Mouse (Mus musculus) spleen, adult 2 months (tissue): Measurements from ENCODE around the gene Mapk6.
"Not testable (repeated sequence)": the region's sequence is repeated elsewhere in the genome, so short reads cannot be mapped to it uniquely, and the experiment has no call there.

ENCODE experiments used
- CTCF ChIP-seq: fragments of 200-500 bp; IDR thresholded peaks from 2 replicates; pipeline ENCODE4 v1.5.1; 2011; ENCODE audit warnings: mild to moderate bottlenecking, inconsistent platforms; ENCODE audit not compliant: insufficient read depth, insufficient read length, insufficient replicate concordance; ENCODE audit errors: extremely low read depth
- POLR2A ChIP-seq: fragments of 200-500 bp; IDR thresholded peaks from 2 replicates; pipeline ENCODE4 v1.6.1; 2011; ENCODE audit warnings: low read depth, low read length, inconsistent platforms

- TF ChIP-seq CTCF, POLR2A: not testable (repeated sequence)
Observed at GRCm38 (mm10) chr9:75363702-75364101, 46.1 kb downstream of the Mapk6 start.
